ENCODE assay signal across 8 mouse cellular contexts in the genomic region with DNA sequence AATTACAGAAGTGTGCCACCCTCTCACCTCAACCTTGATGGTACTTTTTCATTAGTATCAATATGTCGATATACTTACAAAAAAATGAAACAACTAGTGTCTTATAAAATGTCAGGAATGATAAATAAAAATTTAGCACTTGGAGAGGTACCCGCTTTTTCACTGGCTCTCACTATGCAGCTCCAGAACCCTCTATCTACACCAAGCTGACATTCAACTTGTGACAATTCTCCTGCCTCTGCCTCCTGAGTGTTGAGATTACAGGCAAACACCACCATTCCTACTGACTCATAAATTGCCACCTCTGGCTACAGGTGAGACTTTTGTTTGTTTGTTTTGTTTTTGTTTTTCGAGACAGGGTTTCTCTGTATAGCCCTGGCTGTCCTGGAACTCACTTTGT. TPM values are rescaled to one million over a fixed set of nuclear protein-coding genes. Genes with fewer than 3 reads are reported as not detected.
DNase-seq lines count a peak whose midpoint lies in the region; ATAC-seq and TF ChIP-seq lines count a peak whose summit lies in the region.

No protein-coding gene starts in this region.

- WGBS in heart, embryonic 14.5 days = 50% methylated on average over 3 of the region's 3 CpGs
- 53% methylated on average over 3 of the region's 3 CpGs for WGBS in hindbrain, embryonic 11.5 days

- TF ChIP-seq CTCF in G1E (IDR thresholded peaks at IDR 0.05; ENCODE audit: low read depth, low read length) = no peak

- intact Hi-C loops in gastrocnemius, postnatal 14 days (cut with DNase I; ENCODE audit: low total_unique reads) = no loop called here

- no peak for DNase-seq in heart, adult 11 months
- DNase-seq in G1E (ENCODE audit: low spot score) = no peak
- DNase-seq in hindbrain, embryonic 11.5 days (ENCODE audit: low spot score) = no peak
- no peak for DNase-seq in left cerebral cortex, adult 11 months (ENCODE audit: low spot score)
- DNase-seq in gastrocnemius, postnatal 14 days = no peak
- DNase-seq in cerebellum, postnatal 4 days (ENCODE audit: low spot score in 2 of 2) = no peak

- H3K27me3 ChIP-seq in heart, embryonic 14.5 days (ENCODE audit: control insufficient read depth, insufficient read depth, low read length) = no peaks in the 10 kb centered on the region
- H3K27me3 ChIP-seq in G1E (ENCODE audit: insufficient read depth, low read length) = no peaks in the 10 kb centered on the region
- H3K27me3 ChIP-seq in hindbrain, embryonic 11.5 days (ENCODE audit: control insufficient read depth, insufficient read depth, low read length) = no peaks in the 10 kb centered on the region

- H3K9ac ChIP-seq in heart, embryonic 14.5 days (ENCODE audit: low read length) = peak overlapping the region; percentile 90
- no peak overlapping the region for H3K9ac ChIP-seq in hindbrain, embryonic 11.5 days (ENCODE audit: low read depth, low read length)

- peaks cover 15% of the 10 kb centered on the region for H3K36me3 ChIP-seq in heart, embryonic 14.5 days (ENCODE audit: control insufficient read depth, insufficient read depth, low read length)
- H3K36me3 ChIP-seq in G1E (replicated peaks) = peaks cover 26% of the 10 kb centered on the region
- H3K36me3 ChIP-seq in hindbrain, embryonic 11.5 days (ENCODE audit: control insufficient read depth, insufficient read depth, low read length) = no peaks in the 10 kb centered on the region

- no peak for ATAC-seq in heart, embryonic 14.5 days (ENCODE audit: insufficient number of reproducible peaks, insufficient read depth, low FRiP score, low read depth)
- no peak for ATAC-seq in G1E (ENCODE audit: extremely low read depth, insufficient number of reproducible peaks, low FRiP score, poor library complexity, severe bottlenecking)
- ATAC-seq in hindbrain, embryonic 11.5 days (ENCODE audit: low FRiP score) = peak; percentile 36
- peak; percentile 18 for ATAC-seq in megakaryocyte-erythroid progenitor cell, adult 5-6 weeks (replicated peaks; ENCODE audit: low FRiP score, low TSS enrichment, poor library complexity, severe bottlenecking)

- no peaks in the 10 kb centered on the region for H3K4me1 ChIP-seq in heart, embryonic 14.5 days (ENCODE audit: control insufficient read depth in 2 of 2, insufficient read depth in 2 of 2, low read length in 2 of 2)
- H3K4me1 ChIP-seq in G1E (ENCODE audit: insufficient read depth, low read depth, low read length) = peaks cover 14% of the 10 kb centered on the region
- H3K4me1 ChIP-seq in hindbrain, embryonic 11.5 days (replicated peaks; ENCODE audit: control insufficient read depth, insufficient read depth, low read length) = no peaks in the 10 kb centered on the region

- no peak overlapping the region for H3K27ac ChIP-seq in heart, embryonic 14.5 days (replicated peaks in 1 of 2; ENCODE audit: control insufficient read depth in 1 of 2, insufficient read depth in 1 of 2, low read depth in 2 of 2, low read length in 2 of 2)
- no peak overlapping the region for H3K27ac ChIP-seq in hindbrain, embryonic 11.5 days (ENCODE audit: low read depth, low read length)

- H3K9me3 ChIP-seq in heart, embryonic 14.5 days (ENCODE audit: control insufficient read depth, low read length) = no peaks in the 10 kb centered on the region
- no peaks in the 10 kb centered on the region for H3K9me3 ChIP-seq in G1E (replicated peaks)
- H3K9me3 ChIP-seq in hindbrain, embryonic 11.5 days (ENCODE audit: control insufficient read depth, low read length) = no peaks in the 10 kb centered on the region

- peak overlapping the region; percentile 57 for H3K4me2 ChIP-seq in heart, embryonic 14.5 days (ENCODE audit: low read length)
- H3K4me2 ChIP-seq in hindbrain, embryonic 11.5 days (replicated peaks; ENCODE audit: low read depth, low read length) = peak overlapping the region; percentile 63

- H3K4me3 ChIP-seq in heart, embryonic 14.5 days (ENCODE audit: control insufficient read depth in 1 of 2, insufficient read depth in 1 of 2, low read depth in 1 of 2, low read length in 2 of 2) = peak overlapping the region; percentile 42 to 91
- H3K4me3 ChIP-seq in G1E (ENCODE audit: low read depth, low read length) = peak overlapping the region; percentile 95
- peak overlapping the region; percentile 87 for H3K4me3 ChIP-seq in hindbrain, embryonic 11.5 days (ENCODE audit: low read depth, low read length)

RNA-seq across cellular contexts. Expression of a gene that starts 11.4 kb away (rescaled TPM):
- 80.4 and 89.8 TPM in 2 replicates for polyA plus RNA-seq in heart, embryonic 14.5 days (2014; fragmentation: Nextera tagmentation; extraction: Ambion mirVana)
- total RNA-seq in G1E (2014; fragmentation: Nextera tagmentation) = 26.6 and 31.5 TPM in 2 replicates
- total RNA-seq in G1E (2017) = 30.1 and 30.5 TPM in 2 replicates
- polyA plus RNA-seq in G1E (2012) = 6.6 and 7.8 TPM in 2 replicates
- polyA plus RNA-seq in hindbrain, embryonic 11.5 days (2014; fragmentation: Nextera tagmentation; extraction: Ambion mirVana) = 53.1 and 57.1 TPM in 2 replicates
- total RNA-seq in megakaryocyte-erythroid progenitor cell, adult 5-6 weeks (2014; fragmentation: Nextera tagmentation) = 21.5 and 27.4 TPM in 2 replicates
- 48.8 and 57.1 TPM in 2 replicates for total RNA-seq in megakaryocyte-erythroid progenitor cell, adult 5-6 weeks (2017)
- 10 to 100 TPM; 80.3 to 86.0 TPM for total RNA-seq in gastrocnemius, postnatal 14 days (2021)

RNA-seq across cellular contexts. Expression of a gene that starts 11.5 kb away (rescaled TPM):
- 26.3 and 27.8 TPM in 2 replicates for polyA plus RNA-seq in heart, embryonic 14.5 days (2014; fragmentation: Nextera tagmentation; extraction: Ambion mirVana)
- total RNA-seq in G1E (2014; fragmentation: Nextera tagmentation) = 62.1 and 73.9 TPM in 2 replicates
- total RNA-seq in G1E (2017) = 78.9 and 97.7 TPM in 2 replicates
- 2.7 and 7.3 TPM in 2 replicates for polyA plus RNA-seq in G1E (2012)
- 47.1 and 51.0 TPM in 2 replicates for polyA plus RNA-seq in hindbrain, embryonic 11.5 days (2014; fragmentation: Nextera tagmentation; extraction: Ambion mirVana)
- 34.5 and 36.4 TPM in 2 replicates for total RNA-seq in megakaryocyte-erythroid progenitor cell, adult 5-6 weeks (2014; fragmentation: Nextera tagmentation)
- 111 and 112 TPM in 2 replicates for total RNA-seq in megakaryocyte-erythroid progenitor cell, adult 5-6 weeks (2017)
- 10 to 100 TPM; 11.4 to 12.2 TPM for total RNA-seq in gastrocnemius, postnatal 14 days (2021)

RNA-seq across cellular contexts. Expression of a gene that starts 51.1 kb away (rescaled TPM):
- polyA plus RNA-seq in heart, embryonic 14.5 days (2014; fragmentation: Nextera tagmentation; extraction: Ambion mirVana) = 0.14 and 0.18 TPM in 2 replicates
- total RNA-seq in G1E (2014; fragmentation: Nextera tagmentation) (not detected in 2 replicates), G1E (2017) (under 0.01 and 0.06 TPM in 2 replicates)
- polyA plus RNA-seq in G1E (2012) = not detected in 2 replicates
- 0.05 and 0.06 TPM in 2 replicates for polyA plus RNA-seq in hindbrain, embryonic 11.5 days (2014; fragmentation: Nextera tagmentation; extraction: Ambion mirVana)
- 0.62 TPM in 1 of 2 replicates, not detected in the other for total RNA-seq in megakaryocyte-erythroid progenitor cell, adult 5-6 weeks (2014; fragmentation: Nextera tagmentation)
- not detected in 2 replicates for total RNA-seq in megakaryocyte-erythroid progenitor cell, adult 5-6 weeks (2017)
- not detected for total RNA-seq in gastrocnemius, postnatal 14 days (2021)

RNA-seq across cellular contexts. Expression of a gene that starts 55.4 kb away (rescaled TPM):
- polyA plus RNA-seq in heart, embryonic 14.5 days (2014; fragmentation: Nextera tagmentation; extraction: Ambion mirVana) = 33.5 and 34.2 TPM in 2 replicates
- total RNA-seq in G1E (2014; fragmentation: Nextera tagmentation) (33.7 and 45.1 TPM in 2 replicates), G1E (2017) (55.6 and 57.0 TPM in 2 replicates)
- polyA plus RNA-seq in G1E (2012) = 1.6 and 2.7 TPM in 2 replicates
- polyA plus RNA-seq in hindbrain, embryonic 11.5 days (2014; fragmentation: Nextera tagmentation; extraction: Ambion mirVana) = 66.5 and 68.7 TPM in 2 replicates
- 39.7 and 87.9 TPM in 2 replicates for total RNA-seq in megakaryocyte-erythroid progenitor cell, adult 5-6 weeks (2014; fragmentation: Nextera tagmentation)
- 56.3 and 70.3 TPM in 2 replicates for total RNA-seq in megakaryocyte-erythroid progenitor cell, adult 5-6 weeks (2017)
- 10 to 100 TPM; 10.9 to 11.1 TPM for total RNA-seq in gastrocnemius, postnatal 14 days (2021)

Comparison
In these comparisons a context has a peak if more than half of its experiments do, and no peak if none do; other contexts are left out.
1. ATAC-seq: peak in hindbrain, embryonic 11.5 days (single experiment) and megakaryocyte-erythroid progenitor cell, adult 5-6 weeks (single experiment); none in heart, embryonic 14.5 days (single experiment) and G1E (single experiment).
2. Peak in every context shown above with its lines, with median percentiles within 50 percentile points of each other: H3K4me3 ChIP-seq.